Mouse (Mus musculus) midbrain, postnatal 0 days (tissue): ENCODE results near the gene Depdc5. TPM values are rescaled to one million over a fixed set of nuclear protein-coding genes. Genes with fewer than 3 reads are reported as not detected.

ENCODE experiments used
- ATAC-seq: fragments of 200-750 bp; cut with Nextera tagmentation; 2 replicates; pipeline ENCODE4 v1.8.0; 2017; ENCODE audit warnings: moderate number of reproducible peaks, mild to moderate bottlenecking, moderate TSS enrichment, moderate library complexity; ENCODE audit not compliant: low FRiP score
- DNase-seq: peaks from one replicate; pipeline ENCODE4 v3.0.0-alpha.2; 2015; ENCODE audit warnings: low spot score
- H3K27ac ChIP-seq: fragments of 300-500 bp; sonication (generic); 2 replicates; pipeline ENCODE4 v1.5.1; 2014; ENCODE audit warnings: low read depth, mild to moderate bottlenecking, low read length, mixed read lengths
- H3K27me3 ChIP-seq: fragments of 300-500 bp; sonication (generic); 2 replicates; pipeline ENCODE4 v1.6.1; 2014; ENCODE audit warnings: low read length, control low read depth, mixed read lengths; ENCODE audit not compliant: insufficient read depth
- H3K36me3 ChIP-seq: fragments of 300-500 bp; sonication (generic); 2 replicates; pipeline ENCODE4 v1.6.1; 2014; ENCODE audit warnings: low read length, control low read depth, mixed read lengths; ENCODE audit not compliant: insufficient read depth
- H3K4me1 ChIP-seq: fragments of 300-500 bp; sonication (generic); 2 replicates; pipeline ENCODE4 v1.6.1; 2014; ENCODE audit warnings: mild to moderate bottlenecking, control low read depth, antibody characterized with exemption, low read length, mixed read lengths; ENCODE audit not compliant: insufficient read depth
- H3K4me2 ChIP-seq: fragments of 300-500 bp; sonication (generic); 2 replicates; pipeline ENCODE4 v1.6.1; 2014; ENCODE audit warnings: low read depth, mild to moderate bottlenecking, low read length, mixed read lengths; ENCODE audit not compliant: poor library complexity, severe bottlenecking
- H3K4me3 ChIP-seq: fragments of 300-500 bp; sonication (generic); 2 replicates; pipeline ENCODE4 v1.5.1; 2014; ENCODE audit warnings: low read depth, mild to moderate bottlenecking, low read length, moderate library complexity
- H3K9ac ChIP-seq: fragments of 300-500 bp; sonication (generic); replicated peaks from 2 replicates; pipeline ENCODE4 v1.6.1; 2014; ENCODE audit warnings: mild to moderate bottlenecking, low read length, moderate library complexity, mixed read lengths; ENCODE audit not compliant: poor library complexity, severe bottlenecking
- H3K9me3 ChIP-seq: fragments of 300-500 bp; sonication (generic); 2 replicates; pipeline ENCODE4 v1.6.1; 2016; ENCODE audit warnings: low read length, control low read depth
- CTCF ChIP-seq: IDR thresholded peaks from 2 replicates; pipeline ENCODE4 v1.5.1; 2016; ENCODE audit warnings: antibody characterized with exemption, mild to moderate bottlenecking
- WGBS: fragments of 180-500 bp; shearing (Covaris S2); extraction: QIAGEN DNeasy Blood & Tissue Kit; methylation state at CpG from one replicate; pipeline ENCODE4 v1.1.7; 2014; 5-methylcytosine and 5-hydroxymethylcytosine counted together
- polyA plus RNA-seq: library from polyadenylated mRNA; unstranded; fragments of >200 nt; fragmentation: Nextera tagmentation; extraction: Ambion mirVana; gene quantifications from 2 replicates; pipeline ENCODE4 v1.2.1, GENCODE M21; 2015
- total RNA-seq: library from RNA; depleted of rRNA; stranded (reverse); fragments of >200 nt; gene quantifications from 2 replicates; pipeline ENCODE4 v1.2.3, GENCODE M21; 2014

The Depdc5 gene
- total and polyA plus RNA-seq, 2 experiments from 2014 or later = 15.1 to 37.5 TPM

GRCm38 (mm10) chr5:32950702-32951274 is 87.3 kb downstream of the Depdc5 start:
- TF ChIP-seq CTCF = no peak
- ATAC-seq = no peak
- WGBS = 83% methylated on average over 3 of the region's 3 CpGs
- Histone ChIP-seq H3K9ac (no peak overlapping the region), H3K4me3 (no peak overlapping the region), H3K4me1 (no peaks in the 10 kb centered on the region), H3K36me3 (peaks cover 13% of the 10 kb centered on the region), H3K4me2 (no peak overlapping the region), H3K27ac (no peak overlapping the region), H3K27me3 (no peaks in the 10 kb centered on the region), H3K9me3 (no peaks in the 10 kb centered on the region)
- DNase-seq = no peak

DNA sequence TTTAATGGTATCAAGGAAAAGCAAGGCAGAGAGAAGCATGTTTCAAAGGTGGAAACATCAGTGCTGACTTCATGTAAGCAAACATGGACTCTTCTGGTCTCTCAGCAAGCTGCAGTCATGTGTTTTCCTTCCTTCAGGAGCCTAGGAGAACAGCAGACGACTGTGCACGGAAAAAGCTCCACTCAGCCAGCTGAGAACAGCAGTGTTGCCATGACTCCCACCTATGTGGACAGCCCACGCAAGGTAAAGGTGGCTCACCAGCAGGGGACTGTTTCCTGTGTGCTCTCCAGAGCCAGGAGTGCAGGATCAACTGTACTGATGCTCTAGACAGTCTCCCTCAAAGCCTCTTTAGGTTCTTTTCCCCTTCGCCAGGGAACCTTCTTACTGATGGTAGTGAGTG is 92.2 kb downstream of the Depdc5 start:
- DNase-seq (no peak), ATAC-seq (no peak)
- no peaks in the 10 kb centered on the region for H3K9me3 ChIP-seq
- no peak overlapping the region for H3K4me3 ChIP-seq
- H3K9ac ChIP-seq = no peak overlapping the region
- H3K27ac ChIP-seq = no peak overlapping the region
- H3K4me1 ChIP-seq = no peaks in the 10 kb centered on the region
- TF ChIP-seq CTCF = no peak
- H3K4me2 ChIP-seq = no peak overlapping the region
- H3K27me3 ChIP-seq = no peaks in the 10 kb centered on the region
- WGBS = 93% methylated on average over 4 of the region's 4 CpGs
- peaks cover 16% of the 10 kb centered on the region for H3K36me3 ChIP-seq

DNA sequence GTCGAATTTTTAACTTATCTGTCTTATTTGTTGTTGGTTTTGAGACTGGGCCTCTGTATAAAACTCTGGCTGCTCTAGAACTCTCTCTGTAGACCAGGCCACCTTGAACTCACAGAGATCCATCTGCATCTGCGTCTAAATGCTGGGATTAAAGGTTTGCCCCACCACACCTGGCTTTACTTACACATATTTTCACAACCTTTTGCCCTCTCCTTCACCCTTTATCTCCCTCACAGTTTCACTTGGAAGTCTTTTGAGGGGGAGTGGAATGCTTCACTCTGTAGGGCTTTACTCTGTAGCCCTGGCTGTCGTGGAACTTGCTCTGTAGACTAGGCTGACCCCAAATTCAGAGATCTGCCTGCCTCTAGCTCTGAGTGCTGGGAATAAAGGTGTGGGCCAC is 98.1 kb downstream of the Depdc5 start:
- H3K27ac ChIP-seq = no peak overlapping the region
- no peaks in the 10 kb centered on the region for H3K4me1 ChIP-seq
- no peak for TF ChIP-seq CTCF
- H3K9me3 ChIP-seq = no peaks in the 10 kb centered on the region
- no peak for DNase-seq
- H3K27me3 ChIP-seq = no peaks in the 10 kb centered on the region
- no peak for ATAC-seq
- H3K4me3 ChIP-seq = no peak overlapping the region
- 81% methylated on average over 3 of the region's 3 CpGs for WGBS
- H3K9ac ChIP-seq = no peak overlapping the region
- H3K4me2 ChIP-seq = no peak overlapping the region
- peaks cover 28% of the 10 kb centered on the region; the same call in 1 of the 2 replicates for H3K36me3 ChIP-seq

- H3K27ac ChIP-seq = no peak overlapping the region
- no peaks in the 10 kb centered on the region for H3K4me1 ChIP-seq
- no peak overlapping the region for H3K9ac ChIP-seq
- H3K4me2 ChIP-seq = no peak overlapping the region
- H3K27me3 ChIP-seq = no peaks in the 10 kb centered on the region
- ATAC-seq = no peak
- no peak overlapping the region for H3K4me3 ChIP-seq
- 98% methylated on average over 1 of the region's 1 CpGs for WGBS
- H3K9me3 ChIP-seq = no peaks in the 10 kb centered on the region
- peaks cover 32% of the 10 kb centered on the region; the same call in 1 of the 2 replicates for H3K36me3 ChIP-seq
- TF ChIP-seq CTCF = no peak
- DNase-seq = no peak
Measured at GRCm38 (mm10) chr5:32962581-32962980, 99.1 kb downstream of the Depdc5 start.

DNA sequence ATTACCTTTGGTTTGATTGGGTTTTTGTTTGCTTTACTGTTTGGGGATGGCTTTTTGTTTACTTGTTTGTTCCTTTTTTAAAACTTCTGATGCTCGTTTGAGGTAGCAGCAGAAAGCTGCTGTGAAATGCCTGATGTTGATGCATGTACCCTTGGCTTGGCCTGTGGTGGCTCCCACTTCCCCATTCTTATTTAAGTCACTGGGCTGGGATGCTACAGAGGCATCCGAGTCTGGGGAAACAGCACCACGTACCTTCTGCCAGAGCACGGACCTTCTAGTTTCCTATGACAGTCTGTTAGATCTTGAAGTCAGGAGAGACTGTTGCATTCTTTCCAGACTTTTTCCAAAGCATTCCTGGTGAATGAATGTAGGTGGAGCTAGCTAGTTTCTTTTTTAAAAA is 113.0 kb downstream of the Depdc5 start:
- Histone ChIP-seq H3K4me1 (no peaks in the 10 kb centered on the region), H3K27ac (no peak overlapping the region), H3K4me2 (no peak overlapping the region), H3K4me3 (no peak overlapping the region), H3K27me3 (no peaks in the 10 kb centered on the region), H3K9ac (no peak overlapping the region), H3K9me3 (no peaks in the 10 kb centered on the region), H3K36me3 (peaks cover 14% of the 10 kb centered on the region)
- DNase-seq (no peak), ATAC-seq (no peak)
- 82% methylated on average over 4 of the region's 4 CpGs for WGBS
- TF ChIP-seq CTCF = no peak

DNA sequence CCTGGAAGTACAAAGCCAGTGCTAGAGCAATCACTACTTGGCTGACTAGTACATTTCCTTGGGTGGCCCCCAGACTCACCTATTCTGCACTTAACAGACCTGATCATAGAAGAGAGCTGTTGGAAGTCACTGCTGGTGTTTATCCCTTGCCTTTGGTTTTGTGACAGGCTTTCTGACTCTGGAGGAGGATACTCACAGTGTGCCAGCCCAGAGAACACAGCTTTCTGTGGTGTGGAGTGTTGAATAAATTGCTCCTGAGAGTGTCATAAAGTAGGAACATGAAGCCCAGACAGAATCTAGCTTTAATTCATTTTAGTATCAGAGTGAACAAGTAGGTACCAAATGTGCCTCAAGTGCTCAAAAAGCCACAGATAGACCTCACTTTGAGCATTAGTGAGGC is 113.7 kb downstream of the Depdc5 start:
- Histone ChIP-seq H3K27ac (no peak overlapping the region), H3K4me1 (no peaks in the 10 kb centered on the region), H3K4me2 (no peak overlapping the region), H3K27me3 (no peaks in the 10 kb centered on the region), H3K4me3 (no peak overlapping the region), H3K36me3 (peaks cover 14% of the 10 kb centered on the region), H3K9me3 (no peaks in the 10 kb centered on the region), H3K9ac (no peak overlapping the region)
- no peak for DNase-seq
- ATAC-seq = no peak
- no peak for TF ChIP-seq CTCF
